Mouse (Mus musculus) embryonic fibroblast, embryonic 13.5 days (primary cell): ENCODE results near the gene Celf2.

Source experiments
- CTCF ChIP-seq: IDR thresholded peaks from 2 replicates; pipeline ENCODE4 v1.5.1; 2011; ENCODE audit warnings: mild to moderate bottlenecking, control low read depth, low read length, moderate library complexity, borderline replicate concordance; ENCODE audit not compliant: insufficient read depth
- POLR2A ChIP-seq: IDR thresholded peaks from 2 replicates; pipeline ENCODE4 v1.6.1; 2011; ENCODE audit warnings: low read depth, mild to moderate bottlenecking, control low read depth, low read length, moderate library complexity

- TF ChIP-seq CTCF (no peak), POLR2A (no peak)
These were observed 905.5 kb downstream of the Celf2 start for GRCm38 (mm10) chr2:6603880-6604279.
